Mouse (Mus musculus) heart, embryonic 12.5 days (tissue): ENCODE data around the gene Napa. TPM values are rescaled to one million over a fixed set of nuclear protein-coding genes. Genes with fewer than 3 reads are reported as not detected.
A peak's percentile ranks its signal among the peaks of the same experiment; 100 is the strongest.

Experiments used
- ATAC-seq: fragments of 200-750 bp; cut with Nextera tagmentation; 2 replicates; pipeline ENCODE4 v1.8.0; 2017; ENCODE audit warnings: moderate TSS enrichment, moderate library complexity; ENCODE audit not compliant: insufficient number of reproducible peaks, low FRiP score
- H3K27ac ChIP-seq: fragments of 300-500 bp; sonication (generic); 2 replicates; pipeline ENCODE4 v1.5.1; 2016; ENCODE audit warnings: mild to moderate bottlenecking, moderate library complexity; ENCODE audit not compliant: poor library complexity, severe bottlenecking
- H3K27me3 ChIP-seq: fragments of 300-500 bp; sonication (generic); replicated peaks from 2 replicates; pipeline ENCODE4 v1.6.1; 2016; ENCODE audit warnings: mild to moderate bottlenecking, moderate library complexity
- H3K36me3 ChIP-seq: fragments of 300-500 bp; sonication (generic); 2 replicates; pipeline ENCODE4 v1.6.1; 2016; ENCODE audit warnings: mild to moderate bottlenecking, moderate library complexity
- H3K4me1 ChIP-seq: fragments of 300-500 bp; sonication (generic); replicated peaks from 2 replicates; pipeline ENCODE4 v1.6.1; 2016; ENCODE audit warnings: mild to moderate bottlenecking
- H3K4me2 ChIP-seq: fragments of 300-500 bp; sonication (generic); 2 replicates; pipeline ENCODE4 v1.6.1; 2016; ENCODE audit warnings: mild to moderate bottlenecking, moderate library complexity
- H3K4me3 ChIP-seq: fragments of 300-500 bp; sonication (generic); 2 replicates; pipeline ENCODE4 v1.5.1; 2016; ENCODE audit warnings: mild to moderate bottlenecking
- H3K9ac ChIP-seq: fragments of 300-500 bp; sonication (generic); 2 replicates; pipeline ENCODE4 v1.6.1; 2016; ENCODE audit warnings: mild to moderate bottlenecking, moderate library complexity
- H3K9me3 ChIP-seq: fragments of 300-500 bp; sonication (generic); replicated peaks from 2 replicates; pipeline ENCODE4 v1.6.1; 2016; ENCODE audit warnings: mild to moderate bottlenecking, moderate library complexity
- WGBS: fragments of 180-500 bp; shearing (Covaris S2); methylation state at CpG from one replicate; pipeline ENCODE4 v1.1.7; 2016; 5-methylcytosine and 5-hydroxymethylcytosine counted together
- polyA plus RNA-seq: library from polyadenylated mRNA; unstranded; fragments of >200 nt; fragmentation: Nextera tagmentation; extraction: Ambion mirVana; gene quantifications from 2 replicates; pipeline ENCODE4 v1.2.1, GENCODE M21; 2016

Napa gene
- polyA plus RNA-seq, 1 experiment from 2014 or later = 159 TPM

- H3K9me3 ChIP-seq = no peaks in the 10 kb centered on the region
- peaks cover 35% of the 10 kb centered on the region for H3K36me3 ChIP-seq
- no peak for ATAC-seq
- no peak overlapping the region for H3K27ac ChIP-seq
- peak overlapping the region; percentile 94 for H3K4me2 ChIP-seq
- H3K4me1 ChIP-seq = peaks cover 43% of the 10 kb centered on the region
- peaks cover 13% of the 10 kb centered on the region for H3K27me3 ChIP-seq
- 70% methylated on average over 4 of the region's 4 CpGs for WGBS
- H3K9ac ChIP-seq = peak overlapping the region; percentile 98; the same call in 1 of the 2 replicates
- H3K4me3 ChIP-seq = peak overlapping the region; percentile 93
Observed at GRCm38 (mm10) chr7:16099901-16100300, 1.6 kb downstream of the Napa start.

DNA sequence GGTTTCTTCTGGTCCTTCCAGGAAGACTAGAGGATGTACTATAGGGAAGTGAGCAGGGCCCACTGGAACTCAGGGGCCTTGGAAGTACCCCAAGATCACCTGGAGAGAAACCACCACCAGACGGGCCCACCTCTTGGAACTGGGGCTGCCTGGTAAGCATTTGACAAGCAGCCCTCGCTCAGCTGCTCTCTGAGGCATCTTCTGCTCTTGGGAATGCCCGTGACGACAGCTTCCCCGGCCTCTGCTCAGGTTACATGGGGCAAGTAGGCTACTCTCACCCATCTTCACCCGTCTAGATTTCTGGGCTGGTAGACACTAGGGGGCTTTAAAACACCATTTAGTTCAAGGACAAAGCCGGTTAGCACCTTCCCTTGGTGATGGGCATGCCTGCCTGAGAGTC, 2.8 kb downstream of the Napa start:
- no peak overlapping the region for H3K4me3 ChIP-seq
- H3K9ac ChIP-seq = no peak overlapping the region
- WGBS = 72% methylated on average over 7 of the region's 7 CpGs
- no peak for ATAC-seq
- H3K4me2 ChIP-seq = no peak overlapping the region
- H3K9me3 ChIP-seq = no peaks in the 10 kb centered on the region
- H3K4me1 ChIP-seq = peaks cover 43% of the 10 kb centered on the region
- peaks cover 40% of the 10 kb centered on the region for H3K36me3 ChIP-seq
- H3K27me3 ChIP-seq = 0 out of 2 replicates have a peak, but pooled peaks cover 2% of the 10 kb centered on the region
- H3K27ac ChIP-seq = no peak overlapping the region

DNA sequence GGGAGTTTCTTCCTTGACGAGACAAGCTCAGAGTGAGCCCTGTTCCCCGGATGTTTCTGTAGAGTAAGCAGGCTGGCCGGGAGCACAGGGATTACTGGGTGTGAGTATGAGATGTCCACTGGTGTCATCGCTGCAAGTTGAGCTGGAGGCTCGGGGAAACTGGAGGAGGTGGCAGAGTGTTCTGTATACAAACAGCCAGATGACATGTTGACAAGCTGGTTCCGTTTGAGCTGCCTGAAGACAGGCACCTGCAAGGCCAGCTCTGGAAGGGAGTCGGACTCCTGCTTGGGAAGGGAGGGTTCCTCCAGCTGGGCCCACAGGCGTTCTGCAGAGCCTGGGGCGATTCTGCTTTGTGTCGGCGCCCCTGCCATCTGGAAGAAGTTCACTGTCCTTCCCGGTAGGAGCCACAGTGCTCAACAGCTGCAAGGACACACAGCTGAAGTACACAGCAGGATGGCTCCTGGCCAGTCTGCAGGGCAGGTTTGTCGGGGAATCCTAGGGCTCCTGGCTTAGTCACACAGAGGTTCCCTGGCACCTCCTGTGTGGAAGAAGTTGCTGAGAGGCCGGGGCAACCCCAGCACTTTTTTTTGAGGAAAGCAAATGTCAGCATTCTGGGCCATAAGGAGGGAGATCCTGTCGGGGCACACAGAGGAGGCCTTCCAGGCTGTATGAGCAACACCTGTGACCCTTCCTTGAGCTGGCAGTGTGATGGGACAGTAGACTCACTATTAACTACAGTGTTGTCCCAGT, 3.6 kb downstream of the Napa start:
- 80% methylated on average over 15 of the region's 15 CpGs for WGBS
- H3K4me1 ChIP-seq = peaks cover 43% of the 10 kb centered on the region
- no peak overlapping the region for H3K27ac ChIP-seq
- H3K4me3 ChIP-seq = no peak overlapping the region
- no peak for ATAC-seq
- peaks cover 41% of the 10 kb centered on the region for H3K36me3 ChIP-seq
- H3K9me3 ChIP-seq = no peaks in the 10 kb centered on the region
- H3K4me2 ChIP-seq = no peak overlapping the region
- H3K27me3 ChIP-seq = no peaks in the 10 kb centered on the region
- no peak overlapping the region for H3K9ac ChIP-seq

- Histone ChIP-seq H3K9me3 (no peaks in the 10 kb centered on the region), H3K4me2 (no peak overlapping the region), H3K36me3 (peaks cover 50% of the 10 kb centered on the region), H3K4me3 (no peak overlapping the region), H3K4me1 (peaks cover 43% of the 10 kb centered on the region), H3K27ac (no peak overlapping the region), H3K27me3 (no peaks in the 10 kb centered on the region), H3K9ac (peak overlapping the region; percentile 33; the same call in 1 of the 2 replicates)
- ATAC-seq = no peak
- 80% methylated on average over 5 of the region's 5 CpGs for WGBS
Observed at GRCm38 (mm10) chr7:16102686-16103226, 4.5 kb downstream of the Napa start.

GRCm38 (mm10) chr7:16103760-16104159, 5.5 kb downstream of the Napa start:
- no peak for ATAC-seq
- Histone ChIP-seq H3K9me3 (no peaks in the 10 kb centered on the region), H3K36me3 (peaks cover 60% of the 10 kb centered on the region), H3K4me1 (peaks cover 43% of the 10 kb centered on the region), H3K27ac (no peak overlapping the region), H3K4me3 (no peak overlapping the region), H3K4me2 (no peak overlapping the region), H3K9ac (no peak overlapping the region), H3K27me3 (no peaks in the 10 kb centered on the region)
- WGBS = 70% methylated on average over 6 of the region's 6 CpGs

- ATAC-seq = no peak
Observed at GRCm38 (mm10) chr7:16104611-16105388, 6.5 kb downstream of the Napa start.

DNA sequence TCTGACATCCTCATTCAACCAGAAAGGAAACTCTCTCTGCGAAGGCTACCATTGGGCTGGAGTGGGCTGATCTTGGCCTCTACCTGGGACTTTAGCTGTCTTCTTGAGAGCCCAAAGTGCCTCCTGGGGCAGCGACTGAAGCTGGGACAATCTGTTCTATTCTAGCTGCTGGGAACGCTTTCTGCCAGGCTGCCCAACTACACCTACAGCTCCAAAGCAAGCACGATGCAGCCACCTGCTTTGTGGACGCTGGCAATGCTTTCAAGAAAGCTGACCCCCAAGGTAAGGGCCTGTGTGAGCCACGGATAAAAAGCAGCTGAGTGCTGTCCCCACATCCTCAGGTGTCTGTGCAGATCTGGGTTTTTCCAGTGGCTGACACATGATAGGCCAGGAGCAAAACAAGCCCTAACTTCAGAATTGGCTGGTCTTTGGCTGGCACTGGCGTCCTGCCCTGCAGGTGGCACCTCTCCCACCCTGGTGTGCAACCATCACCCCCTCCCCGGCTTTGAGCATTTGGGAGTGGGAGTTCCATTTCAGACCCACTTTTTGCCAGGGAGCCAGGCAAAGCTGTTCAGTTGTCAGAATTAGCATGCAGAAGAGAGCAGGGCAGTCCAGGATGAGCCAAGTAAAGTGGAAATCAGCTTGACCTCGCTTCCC, 10.8 kb downstream of the Napa start:
- 93% methylated on average over 9 of the region's 9 CpGs for WGBS
- no peak overlapping the region for H3K4me2 ChIP-seq
- no peak overlapping the region for H3K4me3 ChIP-seq
- no peaks in the 10 kb centered on the region for H3K9me3 ChIP-seq
- no peaks in the 10 kb centered on the region for H3K27me3 ChIP-seq
- H3K4me1 ChIP-seq = no peaks in the 10 kb centered on the region
- peaks cover 86% of the 10 kb centered on the region for H3K36me3 ChIP-seq
- H3K9ac ChIP-seq = no peak overlapping the region
- no peak for ATAC-seq
- H3K27ac ChIP-seq = no peak overlapping the region

More at GRCm38 (mm10) chr7:16104611-16105388, 6.5 kb downstream of the Napa start:
- Histone ChIP-seq H3K36me3 (peaks cover 70% of the 10 kb centered on the region), H3K4me1 (peaks cover 34% of the 10 kb centered on the region), H3K4me3 (no peak overlapping the region), H3K27ac (no peak overlapping the region), H3K4me2 (no peak overlapping the region), H3K27me3 (no peaks in the 10 kb centered on the region), H3K9ac (no peak overlapping the region), H3K9me3 (no peaks in the 10 kb centered on the region)
- WGBS = 87% methylated on average over 7 of the region's 7 CpGs

DNA sequence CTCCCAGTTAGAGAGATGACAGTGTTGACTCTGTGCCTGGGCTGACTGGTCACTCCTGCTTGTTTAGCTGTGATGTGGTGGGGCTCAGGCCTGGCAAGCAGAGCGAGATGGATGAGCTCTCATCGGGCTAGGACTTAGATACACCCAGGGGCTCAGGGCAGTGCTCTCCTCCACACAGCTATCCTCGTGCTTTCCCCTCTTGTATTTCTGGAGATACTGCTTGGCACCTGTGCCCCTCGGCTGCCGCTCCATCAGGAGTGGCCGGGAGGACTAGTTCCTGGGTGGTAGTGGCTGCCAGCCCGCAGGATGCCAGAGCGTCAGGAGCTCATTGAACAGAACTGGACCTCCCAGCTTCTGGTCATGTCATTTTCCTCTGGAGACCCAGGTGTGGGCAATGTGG, 11.9 kb downstream of the Napa start:
- 91% methylated on average over 8 of the region's 8 CpGs for WGBS
- Histone ChIP-seq H3K4me3 (no peak overlapping the region), H3K36me3 (peaks cover 88% of the 10 kb centered on the region), H3K9ac (no peak overlapping the region), H3K4me1 (no peaks in the 10 kb centered on the region), H3K9me3 (no peaks in the 10 kb centered on the region), H3K4me2 (no peak overlapping the region), H3K27ac (no peak overlapping the region), H3K27me3 (no peaks in the 10 kb centered on the region)
- no peak for ATAC-seq

- Histone ChIP-seq H3K27ac (no peak overlapping the region), H3K4me2 (no peak overlapping the region), H3K36me3 (peaks cover 97% of the 10 kb centered on the region), H3K9me3 (no peaks in the 10 kb centered on the region), H3K4me1 (no peaks in the 10 kb centered on the region), H3K9ac (no peak overlapping the region), H3K4me3 (no peak overlapping the region), H3K27me3 (no peaks in the 10 kb centered on the region)
- no peak for ATAC-seq
- WGBS = 86% methylated on average over 7 of the region's 7 CpGs
Observed at GRCm38 (mm10) chr7:16111284-16112090, 13.2 kb downstream of the Napa start.

- Histone ChIP-seq H3K36me3 (peaks cover 66% of the 10 kb centered on the region), H3K27ac (no peak overlapping the region), H3K4me2 (no peak overlapping the region), H3K27me3 (no peaks in the 10 kb centered on the region), H3K4me3 (no peak overlapping the region), H3K9ac (no peak overlapping the region), H3K9me3 (no peaks in the 10 kb centered on the region), H3K4me1 (peaks cover 10% of the 10 kb centered on the region)
- ATAC-seq = no peak
- WGBS = 93% methylated on average over 7 of the region's 7 CpGs
Observed at GRCm38 (mm10) chr7:16116418-16116817, 18.2 kb downstream of the Napa start.
